Mouse (Mus musculus) lung, postnatal 0 days (tissue): ENCODE measurements around the gene Glyr1.

ENCODE experiments used
- CTCF ChIP-seq: IDR thresholded peaks from 2 replicates; pipeline ENCODE4 v1.5.1; 2016; ENCODE audit warnings: antibody characterized with exemption, mild to moderate bottlenecking
- EP300 ChIP-seq: IDR thresholded peaks from 2 replicates; pipeline ENCODE4 v1.6.1; 2016; ENCODE audit warnings: antibody characterized with exemption, mild to moderate bottlenecking, control low read depth

GRCm38 (mm10) chr16:4968426-4968825 is 81.2 kb downstream of the Glyr1 start:
- TF ChIP-seq CTCF (no peak), EP300 (no peak)
